Mouse (Mus musculus) cerebellum, adult 8-10 months (tissue): ENCODE results near the gene Rnf169.
A peak's percentile ranks its signal among the peaks of the same experiment; 100 is the strongest.

ENCODE experiments used
- DNase-seq: peaks from one replicate; pipeline ENCODE4 v3.0.0; 2022

Gene Rnf169

DNA sequence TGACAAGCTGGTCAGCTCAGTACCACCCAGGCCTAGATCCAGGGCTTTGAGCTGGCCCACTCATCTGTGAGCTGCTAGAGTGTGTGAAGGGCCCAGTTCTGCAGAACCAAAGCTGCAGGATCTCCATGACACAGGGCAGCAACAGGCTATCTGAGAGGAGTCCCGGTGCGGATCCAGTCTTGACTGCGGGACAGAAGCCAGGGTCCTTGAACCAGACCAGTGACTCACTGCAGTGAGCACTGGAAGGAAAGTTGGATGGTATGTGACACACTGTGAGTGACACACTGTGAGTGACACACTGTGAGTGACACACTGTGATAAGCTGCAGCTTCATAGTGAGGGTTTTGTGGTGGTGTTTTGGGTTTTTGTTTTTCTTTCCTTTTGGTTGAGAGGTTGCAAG is 35.7 kb downstream of the Rnf169 start:
- no peak for DNase-seq

DNA sequence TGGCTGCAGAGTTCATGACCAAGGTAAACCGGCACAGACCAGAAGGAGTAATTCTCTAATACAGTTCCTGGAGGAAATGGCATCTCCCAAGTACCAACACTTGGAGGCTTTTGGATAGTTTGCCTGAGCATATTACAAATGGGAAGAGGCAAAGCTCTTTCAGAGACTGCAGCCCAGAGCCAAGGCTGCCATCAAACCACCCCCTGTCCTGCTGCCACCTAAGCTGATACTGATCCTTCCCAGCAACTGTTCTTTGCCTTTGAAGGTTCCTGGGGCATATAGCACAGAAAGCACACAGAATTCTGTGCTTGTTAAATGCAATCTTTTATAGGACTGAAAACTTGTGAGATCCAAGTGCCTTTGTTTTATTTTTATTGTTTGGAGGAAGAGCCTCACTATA is 39.6 kb downstream of the Rnf169 start:
- DNase-seq, result no peak

DNA sequence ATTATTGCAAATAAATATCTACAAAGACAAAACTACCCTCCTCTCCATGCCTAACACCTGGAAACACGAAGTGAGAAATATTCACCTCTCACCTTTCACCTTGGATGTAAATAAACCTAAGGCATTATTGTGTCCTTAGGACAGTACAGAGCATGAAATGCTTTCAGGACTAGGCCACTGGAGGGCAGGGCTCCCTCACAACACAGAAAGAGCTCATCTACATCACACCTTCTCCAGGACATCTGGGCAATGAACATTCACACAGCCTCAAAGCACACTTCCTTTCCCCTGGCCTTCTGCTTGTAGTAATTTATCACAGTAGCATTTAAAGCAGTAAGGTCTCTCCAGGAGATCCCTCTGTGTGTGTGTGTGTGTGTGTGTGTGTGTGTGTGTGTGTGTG is 44.5 kb downstream of the Rnf169 start:
- DNase-seq, result no peak

DNA sequence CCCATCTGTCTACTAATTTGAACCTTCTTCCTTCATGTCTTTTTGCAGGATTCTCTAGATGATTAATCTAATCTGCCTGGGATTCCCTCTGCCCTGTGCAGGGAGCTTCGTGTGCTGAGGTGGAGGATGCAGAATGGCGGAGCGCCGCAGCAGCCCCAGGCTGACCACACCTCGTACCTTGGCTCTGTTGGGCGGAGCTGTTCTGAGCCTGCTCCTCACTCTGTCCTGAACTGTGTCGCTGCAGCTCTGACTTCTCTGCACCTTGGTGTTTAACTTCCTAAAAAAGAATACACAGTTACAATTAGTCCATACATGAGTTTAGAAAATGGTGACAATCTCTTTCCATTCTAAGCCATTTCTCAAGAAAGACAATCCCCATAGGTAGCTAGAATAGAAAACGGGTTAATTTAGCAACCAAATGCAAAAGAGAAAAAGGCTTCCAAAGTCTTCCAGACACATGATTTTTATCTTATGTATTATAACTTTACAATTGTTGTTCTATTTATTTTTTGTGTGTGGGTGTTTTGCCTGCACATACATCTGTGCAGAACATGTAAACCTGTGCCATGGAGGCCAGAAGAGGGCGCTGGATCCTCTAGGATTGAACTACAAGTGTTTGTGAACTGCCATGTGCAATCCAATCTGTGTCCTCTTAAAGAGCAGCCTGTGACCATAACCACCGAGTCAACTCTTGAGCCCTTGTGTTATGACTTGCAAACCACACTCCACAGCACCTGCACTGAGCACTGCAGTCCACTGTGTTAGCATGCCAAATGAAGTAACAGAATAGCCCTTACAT is 53.1 kb downstream of the Rnf169 start:
- DNase-seq, result peak; percentile 71

DNA sequence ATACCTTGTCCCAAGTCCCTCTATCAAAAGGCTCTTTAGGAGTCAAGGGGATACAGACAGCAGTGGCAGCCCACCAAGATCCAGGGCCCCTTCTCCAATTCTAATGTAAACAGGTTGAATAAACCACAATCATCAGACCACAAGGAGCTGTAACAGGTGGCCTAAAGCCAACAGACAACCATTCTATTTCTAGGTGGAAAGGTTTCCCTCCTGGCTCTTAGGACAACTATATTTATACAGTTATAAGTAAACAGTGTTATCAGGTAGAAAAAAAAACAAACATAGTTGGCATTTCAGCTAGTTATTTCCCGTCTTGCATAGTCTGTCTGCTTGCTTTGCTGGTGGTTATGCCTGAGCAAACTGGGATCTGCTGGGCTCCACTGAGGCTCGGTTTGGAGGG is 59.8 kb downstream of the Rnf169 start:
- no peak for DNase-seq

DNA sequence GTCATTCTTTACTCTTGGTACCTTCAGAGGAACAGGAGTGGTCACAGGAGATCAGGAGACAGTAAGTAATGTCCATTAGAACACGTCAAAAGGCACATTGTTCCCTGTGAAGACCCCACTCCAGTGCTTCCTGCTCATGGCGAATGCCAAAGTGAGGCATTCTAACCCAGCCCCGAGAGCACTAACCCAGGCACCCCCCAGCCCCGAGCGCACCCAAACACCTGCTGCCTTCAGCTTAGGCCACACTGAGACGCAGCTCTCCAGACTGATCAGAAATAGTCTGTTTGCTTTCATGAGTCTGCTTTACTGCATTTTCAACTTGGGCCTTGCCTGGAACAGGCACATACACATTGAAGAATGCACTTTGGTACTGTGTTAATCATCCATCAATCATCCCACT is 60.3 kb downstream of the Rnf169 start:
- DNase-seq, result no peak

DNA sequence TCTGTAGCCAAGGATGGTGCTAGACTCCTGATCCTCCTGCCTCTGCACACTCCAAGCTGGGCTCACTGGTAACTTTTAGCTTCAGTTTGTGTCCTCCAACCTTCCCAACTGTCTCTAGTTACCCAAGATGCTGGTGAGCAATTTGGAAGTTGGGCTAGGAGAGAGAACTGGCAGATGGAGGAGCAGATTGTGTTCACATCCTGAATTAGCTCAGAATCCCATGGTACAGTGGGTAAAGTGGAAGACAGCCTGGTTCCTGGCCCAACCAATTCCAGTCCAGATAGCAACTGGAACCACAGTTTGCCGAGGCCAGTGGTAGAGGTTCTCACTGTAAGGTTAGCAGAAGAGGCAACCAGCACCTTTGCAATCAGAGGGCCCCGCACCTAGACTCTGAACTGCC is 61.1 kb downstream of the Rnf169 start:
- DNase-seq, result peak; percentile 17

DNA sequence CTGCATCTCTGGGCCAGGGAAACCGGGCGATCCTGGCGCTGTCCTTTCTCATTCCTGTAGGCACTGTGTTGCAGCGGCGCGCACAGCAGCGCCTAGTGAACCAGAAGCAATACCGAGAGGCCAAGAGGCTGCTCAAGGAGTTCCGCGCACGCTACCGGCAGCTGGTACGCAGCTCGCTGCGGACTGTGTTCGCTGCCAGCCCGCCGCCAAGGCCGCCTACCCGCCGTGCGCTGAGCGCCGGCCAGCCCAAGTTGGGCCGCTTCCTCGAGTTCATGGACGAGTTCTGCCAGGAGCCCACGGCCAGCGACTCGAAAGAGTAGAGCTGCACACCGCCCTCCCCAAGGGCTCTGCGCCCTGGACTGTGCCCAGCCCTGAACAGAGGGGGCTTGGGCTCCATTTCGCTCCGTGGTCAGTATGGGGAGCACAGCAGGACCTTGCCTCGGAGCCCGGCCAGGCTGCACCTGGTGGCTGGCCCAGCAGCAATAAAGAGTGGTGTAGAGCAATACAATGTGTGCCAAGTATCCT is 62.9 kb downstream of the Rnf169 start:
- peak; percentile 46 for DNase-seq

DNA sequence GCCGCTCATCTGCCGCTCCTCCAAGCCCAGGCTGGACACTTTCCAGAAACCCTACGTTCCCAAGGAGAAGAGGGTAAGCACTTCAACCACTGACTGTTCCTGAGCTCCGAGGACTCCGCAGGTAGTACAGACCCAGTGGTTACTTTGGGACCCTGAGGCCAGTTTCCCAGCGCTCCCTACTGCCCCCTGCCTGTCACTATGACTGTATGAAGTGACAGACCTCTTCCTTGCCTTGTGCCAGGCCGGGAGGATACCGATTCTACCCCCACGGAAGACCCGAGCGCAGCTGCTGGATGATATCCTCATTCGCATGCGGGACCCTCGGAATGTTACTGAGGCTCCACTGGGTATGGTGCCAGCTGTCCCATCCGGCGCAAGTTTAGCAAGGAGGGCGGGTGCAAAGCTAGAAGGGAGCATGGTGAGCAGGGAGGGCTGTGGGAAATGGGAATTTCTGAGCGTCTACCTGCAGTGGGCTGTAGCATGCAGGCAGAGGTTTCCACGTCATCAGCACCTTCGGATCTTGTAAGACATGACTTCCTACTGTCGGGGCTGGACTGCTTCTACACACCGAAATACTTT is 63.4 kb downstream of the Rnf169 start:
- peak; percentile 48 for DNase-seq

DNA sequence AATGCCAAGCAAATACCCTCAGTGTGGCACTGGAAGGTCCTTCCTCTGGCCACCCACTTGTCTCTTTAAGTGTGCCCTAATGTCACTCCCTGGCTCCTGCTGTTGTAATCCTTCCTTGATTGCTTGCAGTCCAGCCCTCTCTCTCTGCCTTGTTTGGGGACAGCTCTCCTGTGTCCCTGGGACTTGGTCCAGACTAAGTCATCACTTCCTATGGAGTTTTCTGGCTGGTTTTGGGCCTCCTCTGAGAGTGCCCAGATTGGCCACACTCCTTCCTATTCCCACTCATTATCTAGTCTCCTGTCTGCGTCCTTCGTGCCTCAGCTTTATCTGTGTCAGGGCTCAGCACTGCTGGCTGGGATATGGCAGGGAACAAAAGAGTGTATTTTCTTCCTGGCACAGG is 64.7 kb downstream of the Rnf169 start:
- DNase-seq, result no peak

DNA sequence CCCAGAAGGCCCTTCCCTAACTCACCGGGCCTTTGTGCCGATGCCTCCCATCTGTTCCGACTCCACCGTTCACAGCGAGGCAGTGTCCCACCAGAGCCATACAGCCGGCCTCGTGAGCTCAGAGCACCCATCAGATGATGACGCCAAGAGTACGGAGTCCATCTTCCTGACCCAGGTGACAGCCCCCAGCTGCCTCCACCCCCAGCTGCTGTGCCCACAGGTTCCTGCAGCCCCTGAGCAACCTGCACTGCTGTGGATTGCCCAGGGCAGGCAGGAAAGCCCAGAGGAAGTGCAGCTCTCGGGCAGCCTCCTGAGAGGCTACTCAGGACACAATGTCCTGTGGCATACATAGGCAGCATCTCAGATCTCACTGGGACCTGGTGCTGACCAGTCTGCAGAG is 65.9 kb downstream of the Rnf169 start:
- DNase-seq, result no peak

DNA sequence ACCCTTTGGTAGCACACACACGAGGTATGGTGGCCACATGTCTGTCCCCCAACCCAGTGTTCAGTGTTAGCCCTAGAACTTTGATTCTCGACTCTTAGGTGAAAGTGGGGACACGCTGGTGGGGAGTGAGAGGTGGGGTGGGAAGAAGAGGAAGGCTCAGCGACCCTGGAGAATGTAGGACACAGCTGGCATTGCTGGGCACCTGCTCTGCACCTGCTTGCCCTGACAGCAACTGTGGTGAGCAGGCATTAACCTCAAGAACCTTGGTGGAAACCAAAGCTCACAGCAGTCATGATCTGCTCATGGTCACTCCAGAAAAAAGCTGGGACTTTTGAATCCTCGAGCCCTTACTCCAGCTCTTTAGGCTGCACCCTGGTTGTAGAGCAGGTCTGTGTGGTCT is 69.2 kb downstream of the Rnf169 start:
- DNase-seq, result no peak

DNA sequence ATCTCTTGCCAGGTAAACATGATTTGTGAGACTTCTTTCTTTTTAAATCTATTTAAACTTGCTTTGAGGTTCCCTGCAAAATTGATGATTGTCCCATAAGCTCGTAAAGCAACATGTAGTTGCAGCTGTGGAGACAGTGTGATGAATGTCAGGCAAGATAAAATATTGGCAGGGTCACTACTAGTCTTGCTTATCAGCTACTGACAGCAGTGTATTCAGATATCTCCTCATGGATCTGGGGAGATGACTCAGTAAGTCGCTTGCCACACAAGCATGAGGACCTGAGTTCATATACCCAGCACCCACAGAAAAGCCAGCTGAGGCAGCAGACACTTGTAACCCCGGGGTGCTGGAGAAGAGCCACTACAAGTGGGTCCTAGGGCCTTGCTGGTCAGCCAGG is 72.8 kb downstream of the Rnf169 start:
- DNase-seq, result no peak

DNA sequence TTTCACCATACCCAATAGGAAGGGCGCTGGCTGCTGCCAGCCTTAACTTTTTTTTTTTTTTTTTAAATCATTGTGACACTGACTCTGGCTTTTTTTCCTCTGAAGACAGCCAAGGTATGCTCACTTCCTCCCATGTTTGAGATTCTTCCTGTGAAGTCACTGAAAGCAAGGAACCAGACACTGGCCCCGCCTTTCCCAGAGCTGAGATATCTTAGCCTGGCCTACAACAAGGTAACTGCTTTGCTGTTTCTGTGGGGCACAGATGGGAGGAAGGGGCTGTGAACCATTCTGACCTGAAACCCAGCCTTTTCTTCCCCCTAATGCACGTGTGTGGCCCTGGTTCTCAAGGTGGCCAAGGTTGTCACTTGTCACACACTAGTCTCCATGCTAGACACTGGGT is 73.9 kb downstream of the Rnf169 start:
- no peak for DNase-seq

DNA sequence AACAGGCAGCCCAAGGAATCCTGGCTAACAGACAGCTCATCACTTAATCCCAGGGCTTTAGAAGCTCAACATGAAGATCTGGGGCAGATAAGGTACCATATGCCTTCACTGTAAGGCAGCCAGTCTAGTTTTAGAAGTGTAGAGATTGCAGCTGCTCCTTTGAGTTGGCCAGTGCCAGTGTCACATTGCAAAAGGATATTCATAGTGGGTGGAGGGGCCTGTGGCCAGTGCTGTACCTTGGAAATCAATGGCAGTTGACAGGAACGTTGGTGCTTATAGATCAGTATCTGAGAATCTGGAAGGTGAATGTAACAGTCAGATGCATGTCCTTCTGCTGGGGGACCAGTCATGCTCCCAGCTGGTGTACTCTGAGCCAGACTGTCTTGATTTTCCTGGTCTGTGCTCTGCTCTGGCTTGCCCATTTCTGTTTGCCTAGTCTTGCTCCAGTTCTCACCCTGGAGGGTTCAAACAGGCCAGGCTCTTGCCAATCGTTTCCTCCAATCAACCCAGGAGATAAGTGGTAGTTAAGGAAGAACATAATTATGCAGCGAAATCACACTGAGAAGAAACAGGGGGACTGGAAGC is 75.7 kb downstream of the Rnf169 start:
- no peak for DNase-seq

DNA sequence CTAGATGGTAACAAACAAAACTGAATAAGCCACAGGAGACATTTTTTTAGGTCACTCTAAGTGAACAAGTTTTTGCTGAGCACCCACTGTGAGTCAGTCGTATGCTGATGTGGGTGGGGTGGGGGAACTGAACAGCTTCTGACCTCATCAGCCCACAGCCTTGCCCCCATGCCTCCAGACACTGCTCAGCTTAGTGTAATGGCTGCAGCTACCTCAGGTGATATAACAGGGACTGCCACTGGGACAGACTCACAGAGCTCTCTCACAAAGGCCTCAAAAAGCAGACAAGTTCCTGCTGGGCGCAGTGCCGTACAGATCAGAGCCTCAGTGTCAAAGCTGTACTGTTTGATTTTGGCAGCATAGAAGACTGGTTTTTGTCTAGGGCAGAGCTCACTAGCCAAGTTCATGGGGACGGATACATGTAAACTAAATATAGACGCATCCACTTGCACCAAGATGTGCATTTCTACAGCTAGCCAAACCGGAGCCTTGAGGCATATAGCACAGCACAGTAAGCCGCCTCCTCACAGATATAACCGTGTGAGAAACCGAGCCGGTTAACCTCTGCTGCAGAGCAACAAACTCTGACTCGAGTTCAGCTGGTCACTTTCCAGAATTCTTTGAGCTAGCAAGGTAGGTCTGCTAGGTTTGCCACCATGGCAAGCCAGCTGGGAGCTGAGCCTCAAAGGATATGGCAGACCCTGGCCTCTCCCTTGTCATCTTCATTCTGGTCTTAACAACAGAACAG is 77.2 kb downstream of the Rnf169 start:
- no peak for DNase-seq

DNA sequence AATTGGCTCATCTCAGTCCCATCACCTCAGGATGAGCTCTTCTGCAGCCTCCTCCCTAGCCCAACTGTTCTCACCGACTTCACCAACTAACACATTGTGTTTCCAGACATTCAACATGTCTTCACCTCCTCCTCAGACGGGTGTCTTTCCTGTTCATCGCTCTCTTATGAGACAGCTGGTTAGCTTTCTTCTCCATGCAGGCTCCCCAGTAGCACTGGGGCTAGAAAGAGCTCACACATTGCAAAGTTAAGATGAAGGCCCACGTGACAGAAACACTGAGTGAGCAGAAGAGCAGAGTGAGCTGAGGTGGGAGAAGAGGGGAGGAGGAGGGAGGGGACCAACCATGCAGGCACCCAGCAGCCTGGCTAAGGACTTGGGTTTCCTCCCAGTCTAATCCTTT is 78.0 kb downstream of the Rnf169 start:
- DNase-seq, result no peak

DNA sequence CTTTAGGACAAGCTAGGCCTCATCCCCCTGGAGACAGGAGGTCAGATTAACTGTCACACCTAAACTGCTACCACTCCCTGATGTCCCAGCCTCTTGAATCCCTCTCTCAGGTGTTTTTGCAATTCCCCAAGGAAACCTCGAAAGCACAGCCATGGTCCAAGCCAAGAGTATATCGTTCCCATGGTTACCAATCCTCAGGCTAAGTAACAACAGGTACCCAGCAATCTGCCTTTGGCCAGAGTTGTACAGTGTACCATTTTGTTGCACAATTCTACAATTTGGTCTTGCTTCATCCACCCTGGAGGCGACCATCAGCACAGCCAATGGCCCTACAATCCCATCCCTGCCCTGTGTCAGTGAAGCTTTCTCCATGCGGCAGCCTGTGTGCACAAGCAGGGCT is 83.3 kb downstream of the Rnf169 start:
- no peak for DNase-seq

DNA sequence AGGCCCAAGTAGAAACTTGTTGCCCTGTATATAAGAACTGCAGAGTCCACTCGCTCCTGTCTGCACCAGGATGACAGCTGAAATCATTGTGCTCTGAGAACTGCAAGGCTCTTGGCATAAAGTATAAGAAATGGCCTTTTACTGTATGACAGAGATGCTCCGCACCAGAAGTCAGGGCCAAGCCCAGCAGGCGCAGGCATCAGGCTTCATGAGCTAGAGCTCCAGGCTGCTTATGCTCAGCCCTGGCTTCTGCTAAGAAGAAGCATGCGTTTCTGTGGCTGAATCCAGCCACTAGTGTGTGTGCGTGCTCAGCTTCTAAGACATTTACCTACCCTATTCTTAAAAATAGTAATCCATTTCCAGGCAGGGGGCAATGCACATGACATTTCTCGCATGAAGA is 85.8 kb downstream of the Rnf169 start:
- DNase-seq, result no peak

DNA sequence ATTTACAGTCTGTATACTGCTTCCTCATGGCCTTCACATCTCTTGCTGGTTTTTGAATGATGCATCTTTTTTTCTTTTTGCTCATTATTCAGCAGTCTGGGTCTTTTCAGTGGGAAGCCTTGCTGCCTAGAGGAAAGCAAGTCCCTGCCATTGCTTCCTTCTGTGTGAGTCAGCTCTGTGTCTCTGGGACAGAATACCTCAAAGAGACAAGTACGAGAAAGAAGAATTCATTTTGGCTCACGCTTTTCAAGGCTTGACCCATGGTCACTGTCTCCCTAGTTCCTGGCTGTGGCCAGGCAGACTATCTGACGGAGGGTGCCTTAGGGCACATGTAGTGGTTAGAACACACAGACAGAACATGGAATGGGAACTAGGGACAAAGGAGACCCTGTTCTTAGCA is 86.3 kb downstream of the Rnf169 start:
- DNase-seq, result no peak

DNA sequence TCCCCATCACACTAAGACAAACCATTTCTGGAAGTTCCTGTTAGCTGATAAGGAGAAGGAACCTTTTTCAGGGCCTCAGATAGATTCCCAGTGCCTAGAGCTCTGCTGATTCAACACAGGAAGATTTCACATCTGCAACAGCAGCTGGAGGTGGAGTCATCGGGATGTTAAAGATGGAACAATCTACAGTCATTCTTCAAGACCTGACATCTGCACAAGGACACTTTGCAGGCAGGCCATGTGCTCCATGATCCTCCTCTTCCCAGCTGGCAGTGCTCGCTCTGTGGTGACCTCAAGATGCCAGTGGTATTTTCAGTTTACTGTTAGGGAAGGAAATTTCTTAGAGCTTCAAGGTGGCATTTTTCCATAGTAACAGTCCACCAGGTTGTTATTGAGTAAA is 87.9 kb downstream of the Rnf169 start:
- DNase-seq, result no peak

DNA sequence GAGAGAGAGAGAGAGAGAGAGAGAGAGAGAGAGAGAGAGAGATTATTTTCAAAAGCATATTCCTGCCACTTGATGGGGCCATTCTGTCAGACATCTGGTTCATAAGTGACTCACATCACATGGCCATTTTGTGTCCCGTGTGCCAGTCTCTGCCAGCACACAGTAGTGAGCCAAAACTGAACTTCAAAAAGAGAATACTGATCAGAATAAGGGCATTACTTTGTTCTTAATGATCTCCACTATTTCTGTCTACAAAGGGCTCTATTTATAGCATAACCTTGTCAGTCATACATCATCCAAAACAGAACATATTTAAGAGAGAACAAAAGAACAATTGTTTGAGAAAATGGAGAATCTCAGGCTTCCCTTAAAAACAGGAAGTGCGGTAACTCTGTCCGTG is 88.8 kb downstream of the Rnf169 start:
- no peak for DNase-seq

DNA sequence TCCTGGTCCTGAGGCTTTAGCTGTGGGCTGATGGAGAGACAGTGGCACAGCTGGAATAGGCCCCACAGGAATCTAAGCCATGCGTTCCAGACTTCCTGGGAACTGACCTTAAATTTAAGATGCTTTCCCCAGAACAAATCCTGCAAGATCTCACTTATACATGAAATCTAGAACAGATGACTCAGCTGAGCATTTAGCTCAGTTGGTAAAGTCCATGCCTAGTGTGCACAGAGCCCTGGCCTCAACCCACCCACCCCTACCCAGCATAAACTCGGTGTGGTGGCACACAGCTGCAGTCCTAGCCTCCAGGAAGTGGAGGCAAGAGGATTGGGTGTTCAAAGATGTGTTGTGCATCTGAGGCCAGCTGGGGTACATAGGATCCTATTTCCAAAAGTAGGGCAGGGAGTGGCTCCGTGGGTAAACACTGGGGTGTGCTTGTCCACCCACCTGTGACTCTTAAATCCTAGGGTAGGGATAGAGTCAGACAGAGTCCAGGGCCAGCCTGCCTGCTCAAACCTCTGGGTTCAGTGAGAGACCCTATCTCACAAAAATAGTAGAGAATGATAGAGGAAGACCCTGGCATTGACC is 90.0 kb downstream of the Rnf169 start:
- DNase-seq, result no peak
